Mouse (Mus musculus): Measurements from ENCODE around the gene Nrp1. TPM values are rescaled to one million over a fixed set of nuclear protein-coding genes. Genes with fewer than 3 reads are reported as not detected.

Nrp1 gene
- total RNA-seq, 1 experiment from 2014 or later = 7.7 TPM

- ATAC-seq (replicated peaks; ENCODE audit: low read depth, poor library complexity, severe bottlenecking) = no peak
Measured at GRCm38 (mm10) chr8:128541355-128542090, 183.1 kb downstream of the Nrp1 start.

GRCm38 (mm10) chr8:128544128-128544846, 185.9 kb downstream of the Nrp1 start:
- no peak for ATAC-seq (replicated peaks; ENCODE audit: low read depth, poor library complexity, severe bottlenecking)

- no peak for ATAC-seq (replicated peaks; ENCODE audit: low read depth, poor library complexity, severe bottlenecking)
Measured at GRCm38 (mm10) chr8:128546287-128546686, 187.9 kb downstream of the Nrp1 start.

GRCm38 (mm10) chr8:128547361-128547760, 189.0 kb downstream of the Nrp1 start:
- ATAC-seq (replicated peaks; ENCODE audit: low read depth, poor library complexity, severe bottlenecking) = no peak

- ATAC-seq (replicated peaks; ENCODE audit: low read depth, poor library complexity, severe bottlenecking) = no peak
Measured at GRCm38 (mm10) chr8:128549738-128550137, 191.3 kb downstream of the Nrp1 start.

GRCm38 (mm10) chr8:128551421-128552139, 193.2 kb downstream of the Nrp1 start:
- peak; percentile 94 for ATAC-seq (replicated peaks; ENCODE audit: low read depth, poor library complexity, severe bottlenecking)

Data from common myeloid progenitor, adult 5-6 weeks (primary cell).